Mouse (Mus musculus): Measurements from ENCODE around the gene Fam214a.

DNA sequence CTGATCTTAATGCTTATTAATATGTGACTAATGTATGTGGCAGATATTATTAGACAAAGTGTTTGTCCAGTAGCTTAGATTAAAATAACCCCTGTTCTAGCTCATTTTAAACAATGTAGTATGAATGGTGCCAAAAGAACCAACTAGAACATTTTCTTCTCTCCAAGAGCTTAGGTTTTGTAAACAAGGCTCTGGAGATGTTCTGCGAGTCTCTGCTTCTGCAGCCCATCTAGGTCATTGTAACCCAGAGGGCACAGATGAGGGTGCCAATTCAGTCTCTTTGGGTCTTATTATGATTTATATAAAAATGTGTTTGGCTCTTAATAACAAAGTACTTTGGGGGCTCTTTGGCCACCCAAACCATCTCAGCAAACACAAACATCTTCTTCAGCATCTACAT, 17.9 kb downstream of the Fam214a start:
- TF ChIP-seq CTCF (IDR thresholded peaks at IDR 0.05; ENCODE audit: extremely low read depth, insufficient read length, insufficient replicate concordance, low read depth, low read length) (no peak), POLR2A (IDR thresholded peaks at IDR 0.05; ENCODE audit: low read depth, low read length) (no peak)

Data from small intestine, adult 2 months (tissue).